Mouse (Mus musculus) forebrain, embryonic 12.5 days (tissue): ENCODE results near the gene Unc13c. TPM values are rescaled to one million over a fixed set of nuclear protein-coding genes. Genes with fewer than 3 reads are reported as not detected.

Experiments used
- ATAC-seq: fragments of 200-750 bp; cut with Nextera tagmentation; 2 replicates; pipeline ENCODE4 v1.8.0; 2017; ENCODE audit warnings: moderate TSS enrichment; ENCODE audit not compliant: low FRiP score
- H3K27ac ChIP-seq: fragments of 300-500 bp; sonication (generic); 2 replicates; pipeline ENCODE4 v1.5.1; 2016; ENCODE audit warnings: mild to moderate bottlenecking
- H3K27me3 ChIP-seq: fragments of 300-500 bp; sonication (generic); 2 replicates; pipeline ENCODE4 v1.6.1; 2016; ENCODE audit warnings: mild to moderate bottlenecking
- H3K36me3 ChIP-seq: fragments of 300-500 bp; sonication (generic); replicated peaks from 2 replicates; pipeline ENCODE4 v1.6.1; 2016; ENCODE audit warnings: mild to moderate bottlenecking
- H3K4me1 ChIP-seq: fragments of 300-500 bp; sonication (generic); 2 replicates; pipeline ENCODE4 v1.6.1; 2016
- H3K4me2 ChIP-seq: fragments of 300-500 bp; sonication (generic); 2 replicates; pipeline ENCODE4 v1.6.1; 2016; ENCODE audit warnings: mild to moderate bottlenecking, moderate library complexity
- H3K4me3 ChIP-seq: fragments of 300-500 bp; sonication (generic); replicated peaks from 2 replicates; pipeline ENCODE4 v1.5.1; 2016; ENCODE audit warnings: mild to moderate bottlenecking
- H3K9ac ChIP-seq: fragments of 300-500 bp; sonication (generic); 2 replicates; pipeline ENCODE4 v1.6.1; 2016; ENCODE audit warnings: mild to moderate bottlenecking
- H3K9me3 ChIP-seq: fragments of 300-500 bp; sonication (generic); 2 replicates; pipeline ENCODE4 v1.6.1; 2016
- WGBS: fragments of 180-500 bp; shearing (Covaris S2); methylation state at CpG from one replicate; pipeline ENCODE4 v1.1.7; 2016; 5-methylcytosine and 5-hydroxymethylcytosine counted together
- polyA plus RNA-seq: library from polyadenylated mRNA; unstranded; fragments of >200 nt; fragmentation: Nextera tagmentation; extraction: Ambion mirVana; gene quantifications from 2 replicates; pipeline ENCODE4 v1.2.1, GENCODE M21; 2016

The Unc13c gene
- 0.46 and 0.81 TPM in 2 replicates for polyA plus RNA-seq

- peaks cover 50% of the 10 kb centered on the region for H3K27me3 ChIP-seq
- ATAC-seq, result peak; percentile 55; the same call in 1 of the 2 replicates
- peak within 1 kb of the TSS; percentile 56 for H3K4me2 ChIP-seq
- H3K9ac ChIP-seq, result peak within 1 kb of the TSS; percentile 33
- H3K4me1 ChIP-seq, result peaks cover 26% of the 10 kb centered on the region
- peak within 1 kb of the TSS; percentile 31 for H3K4me3 ChIP-seq
- no peaks in the 10 kb centered on the region for H3K36me3 ChIP-seq
- H3K27ac ChIP-seq, result no peak within 1 kb of the TSS
- H3K9me3 ChIP-seq, result no peaks in the 10 kb centered on the region
- WGBS, result 1% methylated on average over 17 of the region's 17 CpGs
Observed at GRCm38 (mm10) chr9:73968641-73969121, at the start of gene Unc13c. Gene Unc13c (minus strand): TSS chr9:73968966.

DNA sequence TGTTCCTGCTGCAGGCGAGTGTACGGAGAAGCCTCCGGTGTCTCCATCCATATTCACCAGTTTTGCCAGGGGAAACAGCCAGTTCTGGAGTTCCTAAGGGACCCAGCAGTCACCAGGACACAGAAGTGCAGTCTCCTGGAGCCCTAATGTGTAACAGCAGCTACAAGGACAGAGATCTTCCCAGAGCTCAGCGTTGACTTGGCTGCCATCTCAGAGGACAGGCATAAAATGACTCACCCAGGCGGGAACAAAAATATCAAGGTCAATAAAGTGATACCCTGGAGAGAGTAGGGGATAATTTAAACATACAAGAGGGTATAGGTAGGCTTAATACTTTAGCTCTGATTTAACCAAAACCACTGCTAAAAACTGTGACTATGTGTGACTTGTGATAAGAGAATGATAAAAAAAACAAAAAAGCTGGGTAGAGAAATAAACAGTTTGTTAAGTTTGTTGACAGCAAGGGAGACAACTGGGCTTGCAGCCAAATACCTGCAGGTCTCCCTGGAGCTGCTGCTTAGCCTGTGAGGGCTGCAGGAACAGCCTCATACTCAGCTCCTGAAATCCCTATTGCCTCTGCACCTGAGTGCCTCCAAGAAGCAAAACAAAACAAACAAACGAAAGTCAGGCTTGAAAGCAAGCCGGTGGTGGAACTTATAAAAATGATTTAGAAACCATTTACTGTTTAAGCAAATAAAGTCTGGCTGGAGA, 39.4 kb upstream of the Unc13c start:
- Histone ChIP-seq H3K9ac (no peak overlapping the region), H3K4me2 (no peak overlapping the region), H3K4me3 (no peak overlapping the region), H3K4me1 (no peaks in the 10 kb centered on the region), H3K27ac (no peak overlapping the region), H3K9me3 (no peaks in the 10 kb centered on the region), H3K36me3 (no peaks in the 10 kb centered on the region), H3K27me3 (no peaks in the 10 kb centered on the region)
- ATAC-seq, result no peak
- 82% methylated on average over 7 of the region's 7 CpGs for WGBS

DNA sequence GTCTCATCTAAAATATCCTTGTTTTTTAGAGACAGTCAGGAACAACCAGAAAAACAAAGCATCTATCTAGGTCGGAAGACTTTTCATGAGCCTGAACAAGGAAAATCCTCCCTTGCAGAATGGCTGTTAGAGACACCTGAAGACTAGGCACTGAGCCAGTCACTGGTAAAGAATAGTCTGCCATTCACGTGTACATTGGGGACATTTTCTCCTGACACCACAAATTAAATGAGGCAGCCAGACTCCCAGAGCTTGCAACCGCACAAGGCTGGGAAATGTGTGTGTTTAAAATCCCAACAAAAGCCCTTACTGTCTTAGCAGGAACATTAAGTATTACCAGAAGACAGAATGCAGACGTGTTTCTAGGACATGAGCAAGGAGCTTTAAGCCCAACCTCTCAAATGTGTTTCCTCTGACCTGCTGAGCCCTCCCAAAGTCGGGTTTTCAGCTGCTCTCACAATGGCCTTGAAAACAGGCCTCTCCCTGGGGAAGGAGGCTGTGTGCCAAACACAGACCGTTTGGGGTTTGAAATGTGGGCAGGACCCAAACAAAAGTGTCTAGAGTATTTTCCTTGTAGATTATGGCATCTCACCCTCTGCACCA, 33.7 kb upstream of the Unc13c start:
- Histone ChIP-seq H3K9ac (no peak overlapping the region), H3K4me1 (peaks cover 6% of the 10 kb centered on the region; the same call in 1 of the 2 replicates), H3K36me3 (no peaks in the 10 kb centered on the region), H3K27ac (0 out of 2 replicates have a peak overlapping the region, but pooled peaks have one; percentile 27), H3K9me3 (no peaks in the 10 kb centered on the region), H3K27me3 (no peaks in the 10 kb centered on the region), H3K4me2 (no peak overlapping the region), H3K4me3 (no peak overlapping the region)
- WGBS, result 23% methylated on average over 6 of the region's 6 CpGs
- no peak for ATAC-seq

- no peaks in the 10 kb centered on the region for H3K4me1 ChIP-seq
- no peaks in the 10 kb centered on the region for H3K27me3 ChIP-seq
- H3K36me3 ChIP-seq, result no peaks in the 10 kb centered on the region
- no peak for ATAC-seq
- no peak overlapping the region for H3K9ac ChIP-seq
- H3K9me3 ChIP-seq, result 0 out of 2 replicates have a peak, but pooled peaks cover 4% of the 10 kb centered on the region
- no peak overlapping the region for H3K4me3 ChIP-seq
- H3K27ac ChIP-seq, result no peak overlapping the region
- no peak overlapping the region for H3K4me2 ChIP-seq
Observed at GRCm38 (mm10) chr9:73988096-73988495, 19.3 kb upstream of the Unc13c start.

- no peak overlapping the region for H3K4me2 ChIP-seq
- no peaks in the 10 kb centered on the region for H3K27me3 ChIP-seq
- no peak overlapping the region for H3K4me3 ChIP-seq
- no peak overlapping the region for H3K27ac ChIP-seq
- H3K9me3 ChIP-seq, result 0 out of 2 replicates have a peak, but pooled peaks cover 4% of the 10 kb centered on the region
- no peaks in the 10 kb centered on the region for H3K4me1 ChIP-seq
- no peak overlapping the region for H3K9ac ChIP-seq
- no peak for ATAC-seq
- WGBS, result 81% methylated on average over 2 of the region's 2 CpGs
- no peaks in the 10 kb centered on the region for H3K36me3 ChIP-seq
Observed at GRCm38 (mm10) chr9:73987236-73987635, 18.5 kb upstream of the Unc13c start.

DNA sequence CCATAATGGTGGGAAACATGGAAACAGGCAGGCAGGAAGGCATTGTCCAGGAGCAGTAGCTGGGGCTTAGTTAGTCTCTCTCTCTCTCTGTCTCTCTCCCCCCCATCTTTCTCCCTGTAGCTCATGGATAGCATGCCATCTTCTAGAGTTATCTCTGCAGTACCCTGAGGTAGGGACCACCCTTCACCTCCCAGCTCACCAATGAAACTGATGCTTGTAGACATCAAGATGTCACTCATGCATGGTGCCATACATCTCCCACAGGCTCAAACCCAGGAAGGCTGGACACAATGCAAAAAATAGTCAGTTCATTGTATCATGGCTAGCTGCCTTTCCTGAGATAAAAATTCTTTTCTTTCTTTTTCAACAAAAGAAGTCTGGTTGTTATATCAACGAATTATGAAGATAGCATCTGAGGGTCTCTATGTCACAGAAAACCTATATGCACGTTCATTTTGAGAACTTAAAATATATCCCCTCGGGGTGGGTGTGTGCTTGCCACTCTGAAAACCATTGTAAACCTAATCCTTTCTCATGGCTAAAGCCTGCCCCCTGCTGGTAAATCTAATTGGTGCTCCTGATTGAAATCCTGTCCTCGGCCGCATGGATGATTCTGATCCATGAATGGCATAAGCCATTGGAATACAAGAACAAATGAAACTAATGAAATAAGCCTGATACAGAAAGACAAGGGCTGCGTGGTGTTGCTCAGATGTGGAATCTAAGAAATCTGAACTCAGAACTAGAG, 14.0 kb upstream of the Unc13c start:
- Histone ChIP-seq H3K4me3 (no peak overlapping the region), H3K36me3 (no peaks in the 10 kb centered on the region), H3K27me3 (no peaks in the 10 kb centered on the region), H3K4me1 (no peaks in the 10 kb centered on the region), H3K4me2 (no peak overlapping the region), H3K9me3 (no peaks in the 10 kb centered on the region), H3K9ac (no peak overlapping the region), H3K27ac (no peak overlapping the region)
- peak; percentile 23; the same call in 1 of the 2 replicates for ATAC-seq
- 8% methylated on average over 6 of the region's 6 CpGs for WGBS

DNA sequence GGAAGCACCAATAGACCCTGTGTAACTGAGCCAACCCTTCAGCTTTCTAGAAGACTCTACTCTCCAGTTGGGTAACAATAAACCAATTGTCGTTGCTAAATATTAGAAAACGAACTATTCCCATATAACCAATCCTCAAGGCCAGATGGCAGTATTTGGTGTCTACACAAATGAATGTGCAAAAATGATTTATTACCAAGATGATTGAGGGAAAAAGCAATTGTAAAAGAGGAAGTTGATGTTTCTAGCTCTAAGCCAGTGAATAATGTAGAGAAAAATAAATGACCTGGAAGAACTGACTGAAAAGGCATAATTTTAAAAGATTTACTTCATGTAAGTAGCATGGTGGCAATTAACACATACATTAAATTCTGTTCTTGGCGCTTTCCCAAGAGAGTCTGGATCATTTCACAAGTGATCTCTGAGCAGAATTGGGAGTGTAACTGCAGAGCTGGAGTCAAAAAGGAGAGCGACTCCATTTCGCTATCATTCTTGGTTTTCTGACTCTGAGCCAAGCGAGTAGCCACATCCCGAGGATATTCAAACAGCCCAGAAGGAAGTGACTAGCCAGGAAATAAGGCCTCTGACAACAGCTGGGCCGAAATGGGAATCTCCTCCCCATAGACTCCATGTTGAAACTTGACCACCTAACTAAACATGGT, 3.7 kb upstream of the Unc13c start:
- no peak overlapping the region for H3K27ac ChIP-seq
- no peaks in the 10 kb centered on the region for H3K9me3 ChIP-seq
- no peak overlapping the region for H3K4me2 ChIP-seq
- no peak overlapping the region for H3K9ac ChIP-seq
- H3K4me1 ChIP-seq, result peaks cover 26% of the 10 kb centered on the region
- no peak overlapping the region for H3K4me3 ChIP-seq
- H3K27me3 ChIP-seq, result peaks cover 41% of the 10 kb centered on the region
- no peaks in the 10 kb centered on the region for H3K36me3 ChIP-seq
- ATAC-seq, result no peak
- WGBS, result 93% methylated on average over 8 of the region's 8 CpGs

DNA sequence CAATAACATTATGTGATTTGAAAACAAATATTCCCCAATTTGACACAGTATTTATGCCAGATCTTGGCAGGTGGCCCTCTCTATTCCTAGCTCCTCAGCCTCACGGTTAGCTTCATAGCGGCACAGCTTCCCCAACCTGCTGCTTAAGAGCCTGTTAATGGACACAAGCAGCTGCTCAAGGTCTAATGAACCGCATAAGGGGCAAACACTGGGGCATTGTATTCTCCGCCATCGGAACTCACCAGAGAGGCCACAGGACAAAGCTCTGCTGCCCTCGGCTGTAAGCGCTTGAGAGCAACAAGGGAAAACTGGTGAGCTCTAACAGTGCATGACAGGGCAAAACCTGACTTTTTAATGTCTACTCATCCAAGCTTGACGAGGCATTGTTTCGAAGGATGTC, 2.0 kb upstream of the Unc13c start:
- peaks cover 50% of the 10 kb centered on the region for H3K27me3 ChIP-seq
- no peaks in the 10 kb centered on the region for H3K9me3 ChIP-seq
- peak; percentile 44; the same call in 1 of the 2 replicates for ATAC-seq
- 4% methylated on average over 9 of the region's 9 CpGs for WGBS
- no peak overlapping the region for H3K4me2 ChIP-seq
- H3K4me1 ChIP-seq, result peaks cover 26% of the 10 kb centered on the region
- H3K4me3 ChIP-seq, result no peak overlapping the region
- no peak overlapping the region for H3K27ac ChIP-seq
- H3K36me3 ChIP-seq, result no peaks in the 10 kb centered on the region
- H3K9ac ChIP-seq, result no peak overlapping the region

DNA sequence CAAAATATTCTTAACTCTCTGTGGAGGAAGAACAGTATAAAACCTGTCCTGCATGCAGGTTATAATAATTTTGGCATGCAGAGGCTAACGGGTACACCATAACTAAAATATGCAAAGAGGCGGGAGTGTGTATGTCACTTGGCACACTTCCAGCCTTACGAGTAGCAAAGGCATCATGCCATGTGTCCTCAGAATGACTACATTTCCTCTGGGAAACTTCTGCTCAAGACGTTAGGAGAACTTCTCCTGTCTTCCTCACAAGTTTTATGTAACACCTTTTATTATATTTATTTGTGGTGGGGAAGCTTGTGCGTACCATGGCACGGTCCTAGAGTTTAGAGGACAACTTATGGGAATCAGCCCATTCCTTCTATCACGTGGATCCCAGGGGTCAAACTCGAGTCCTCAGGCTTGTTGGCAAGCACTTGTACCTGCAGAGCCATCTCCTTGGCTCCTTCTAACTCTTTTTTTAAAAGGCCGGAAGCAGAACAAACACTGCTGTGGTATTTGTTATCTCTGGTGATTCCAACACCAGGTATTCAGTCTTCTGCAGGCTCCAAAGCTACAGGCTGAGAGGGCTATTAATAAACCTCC, 3.3 kb downstream of the Unc13c start:
- ATAC-seq, result no peak
- H3K9me3 ChIP-seq, result no peaks in the 10 kb centered on the region
- no peaks in the 10 kb centered on the region for H3K36me3 ChIP-seq
- H3K4me2 ChIP-seq, result no peak overlapping the region
- no peak overlapping the region for H3K9ac ChIP-seq
- peaks cover 34% of the 10 kb centered on the region for H3K27me3 ChIP-seq
- no peak overlapping the region for H3K27ac ChIP-seq
- no peak overlapping the region for H3K4me3 ChIP-seq
- H3K4me1 ChIP-seq, result peaks cover 16% of the 10 kb centered on the region
- 76% methylated on average over 9 of the region's 9 CpGs for WGBS

DNA sequence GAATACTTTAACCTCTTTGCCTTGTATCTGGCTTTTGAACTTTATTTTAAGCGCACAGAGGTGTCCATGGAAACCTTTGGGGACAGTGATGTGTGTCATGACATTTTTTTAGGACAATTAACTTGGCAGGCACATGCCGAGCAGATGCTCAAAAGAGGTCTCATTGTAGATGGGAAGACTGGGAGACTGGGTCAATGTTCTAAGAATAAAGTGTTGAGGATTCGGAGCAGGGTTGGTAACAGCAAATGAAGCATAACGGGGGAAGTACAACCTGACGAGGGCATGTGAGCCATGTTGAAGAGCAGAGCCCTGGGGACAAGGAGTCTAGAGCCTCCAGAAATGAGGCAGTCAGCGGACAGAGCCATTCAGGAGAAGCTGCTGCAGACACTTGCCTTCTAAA, 6.3 kb downstream of the Unc13c start:
- H3K27ac ChIP-seq, result no peak overlapping the region
- no peaks in the 10 kb centered on the region for H3K36me3 ChIP-seq
- no peak overlapping the region for H3K9ac ChIP-seq
- H3K27me3 ChIP-seq, result peaks cover 9% of the 10 kb centered on the region; the same call in 1 of the 2 replicates
- no peak overlapping the region for H3K4me3 ChIP-seq
- WGBS, result 81% methylated on average over 6 of the region's 6 CpGs
- H3K4me2 ChIP-seq, result no peak overlapping the region
- no peak for ATAC-seq
- H3K4me1 ChIP-seq, result no peaks in the 10 kb centered on the region
- no peaks in the 10 kb centered on the region for H3K9me3 ChIP-seq

- Histone ChIP-seq H3K27ac (no peak overlapping the region), H3K9ac (no peak overlapping the region), H3K4me3 (no peak overlapping the region), H3K36me3 (no peaks in the 10 kb centered on the region), H3K9me3 (no peaks in the 10 kb centered on the region), H3K27me3 (no peaks in the 10 kb centered on the region), H3K4me1 (no peaks in the 10 kb centered on the region), H3K4me2 (no peak overlapping the region)
- no peak for ATAC-seq
Observed at GRCm38 (mm10) chr9:73952331-73952730, 16.4 kb downstream of the Unc13c start.

GRCm38 (mm10) chr9:73951586-73951985, 17.2 kb downstream of the Unc13c start:
- Histone ChIP-seq H3K9ac (no peak overlapping the region), H3K4me2 (no peak overlapping the region), H3K27ac (no peak overlapping the region), H3K4me1 (no peaks in the 10 kb centered on the region), H3K4me3 (no peak overlapping the region), H3K27me3 (no peaks in the 10 kb centered on the region), H3K36me3 (no peaks in the 10 kb centered on the region), H3K9me3 (no peaks in the 10 kb centered on the region)
- WGBS, result 82% methylated on average over 4 of the region's 4 CpGs
- no peak for ATAC-seq
